Mouse (Mus musculus): ENCODE measurements around the gene Tram1l1.
"Not testable (repeated sequence)": the region's sequence is repeated elsewhere in the genome, so short reads cannot be mapped to it uniquely, and the experiment has no call there.

The Tram1l1 gene

GRCm38 (mm10) chr3:124320821-124321576 is at the start of gene Tram1l1:
TSS of gene Tram1l1 (plus strand) at chr3:124320855.
- DNase-seq, result no peak

GRCm38 (mm10) chr3:124271229-124271628 is 49.4 kb upstream of the Tram1l1 start:
- no peak for DNase-seq

- DNase-seq, result no peak
These were observed 49.0 kb upstream of the Tram1l1 start for GRCm38 (mm10) chr3:124271668-124272067.

- no peak for DNase-seq
These were observed 48.1 kb upstream of the Tram1l1 start for GRCm38 (mm10) chr3:124272465-124273089.

DNA sequence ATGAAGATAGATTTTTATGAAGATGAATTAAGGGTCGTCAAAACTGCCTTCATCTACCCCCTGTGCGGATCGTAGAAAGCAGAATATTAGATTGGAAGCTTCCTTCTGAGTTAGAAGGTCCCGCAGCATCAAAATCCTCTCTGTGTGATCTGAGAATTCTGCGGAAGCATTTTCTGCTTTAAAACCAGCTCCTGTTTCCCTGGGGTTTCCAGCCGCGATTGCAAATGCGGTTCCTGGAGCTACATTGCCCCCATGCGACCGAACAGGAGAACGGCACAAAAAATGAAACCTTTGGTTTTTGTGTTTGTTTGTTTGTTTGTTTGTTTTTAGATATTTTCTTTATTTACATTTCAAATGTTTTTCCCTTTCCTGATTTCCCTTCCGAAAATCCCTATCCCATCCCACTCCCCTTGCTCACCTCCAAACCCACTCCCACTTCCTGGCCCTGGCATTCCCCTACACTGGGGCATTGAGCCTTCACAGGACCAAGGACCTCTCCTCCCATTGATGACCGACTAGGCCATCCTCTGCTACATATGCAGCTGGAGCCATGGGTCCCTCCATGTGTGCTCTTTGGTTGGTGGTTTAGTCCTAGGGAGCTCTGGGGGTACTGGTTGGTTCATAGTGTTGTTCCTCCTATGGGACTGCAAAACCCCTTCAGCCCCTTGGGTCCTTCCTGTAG is 45.6 kb upstream of the Tram1l1 start:
- not testable (repeated sequence) for DNase-seq

- DNase-seq, result not testable (repeated sequence)
These were observed 31.7 kb upstream of the Tram1l1 start for GRCm38 (mm10) chr3:124288936-124289335.

DNA sequence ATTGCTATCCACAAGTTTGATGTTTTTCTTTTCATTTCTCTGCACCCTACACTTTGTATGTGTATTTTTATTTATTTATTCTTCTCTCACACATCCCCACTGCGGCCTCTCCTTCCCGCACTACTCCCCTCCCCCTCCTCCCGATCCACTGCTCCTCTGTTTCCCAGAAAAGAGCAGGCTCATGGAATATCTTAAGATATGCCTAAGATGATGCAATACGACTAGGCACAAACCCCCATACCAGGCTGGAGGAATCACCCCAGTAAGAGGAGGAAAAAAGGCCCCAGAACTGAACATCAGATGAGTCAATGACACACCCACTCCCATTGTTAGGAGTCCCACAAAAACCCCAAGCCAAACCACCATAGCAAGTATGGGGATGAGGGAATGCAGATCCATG is 1.4 kb upstream of the Tram1l1 start:
- DNase-seq, result no peak

DNA sequence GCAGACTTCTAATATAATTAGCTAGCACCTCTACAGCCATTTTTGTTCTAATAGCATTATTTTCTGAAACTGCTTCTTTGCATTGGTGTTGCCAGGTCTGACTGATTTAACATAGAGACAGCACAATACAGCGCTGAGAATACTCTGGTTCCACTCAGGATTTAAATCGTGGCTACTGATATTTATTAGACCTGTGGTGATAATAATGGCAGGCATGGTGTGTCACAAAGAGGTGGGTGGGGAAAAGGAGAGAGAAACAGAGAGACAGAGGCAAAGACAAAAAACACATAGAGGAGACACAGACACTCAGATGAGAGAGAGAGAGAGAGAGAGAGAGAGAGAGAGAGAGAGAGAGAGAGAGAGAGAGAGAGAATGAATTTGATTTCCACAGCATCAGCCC is 257 bp upstream of the Tram1l1 start:
- no peak for DNase-seq

- no peak for DNase-seq
These were observed 25.8 kb downstream of the Tram1l1 start for GRCm38 (mm10) chr3:124346445-124346844.

DNA sequence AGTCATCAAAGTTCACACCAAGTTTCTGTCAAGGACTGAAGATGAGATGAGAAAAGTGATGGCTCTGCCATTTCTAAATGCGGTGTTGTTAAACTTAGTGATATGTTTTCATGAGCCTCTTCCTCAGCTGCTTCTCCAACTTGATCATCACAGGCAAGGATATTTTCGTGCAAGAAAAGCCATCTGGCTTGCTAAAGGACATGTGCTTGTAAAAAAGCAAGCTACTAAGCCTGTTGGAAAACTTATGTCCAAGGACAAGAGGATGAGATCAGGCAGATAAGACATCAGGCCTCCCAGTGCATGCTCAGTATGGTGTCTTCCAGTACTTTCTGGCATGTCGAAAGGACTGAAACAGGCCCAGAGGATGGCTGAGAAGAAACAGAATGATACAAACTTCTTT is 36.9 kb downstream of the Tram1l1 start:
- no peak for DNase-seq

DNA sequence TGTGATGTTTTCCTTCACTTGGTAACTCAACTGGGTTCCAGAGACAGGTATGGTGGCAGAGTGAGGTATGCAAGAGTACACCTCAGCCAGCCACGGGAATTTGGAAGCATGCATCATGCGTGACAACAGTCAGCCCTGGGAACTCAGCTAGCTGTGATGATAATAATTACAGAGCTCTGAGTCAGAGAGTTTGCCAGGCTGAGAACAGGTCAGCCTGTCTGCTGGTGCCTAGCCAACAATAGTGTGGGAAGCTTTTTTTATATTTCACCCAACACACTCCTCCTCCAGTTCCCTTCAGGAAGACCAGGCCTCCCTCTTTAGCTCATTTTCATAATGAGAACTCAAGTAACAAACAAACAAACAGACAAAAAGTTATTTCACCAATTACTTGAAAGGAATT is 51.4 kb downstream of the Tram1l1 start:
- no peak for DNase-seq
